Mouse (Mus musculus): ENCODE data around the gene Cwc27.

Cwc27 gene

DNA sequence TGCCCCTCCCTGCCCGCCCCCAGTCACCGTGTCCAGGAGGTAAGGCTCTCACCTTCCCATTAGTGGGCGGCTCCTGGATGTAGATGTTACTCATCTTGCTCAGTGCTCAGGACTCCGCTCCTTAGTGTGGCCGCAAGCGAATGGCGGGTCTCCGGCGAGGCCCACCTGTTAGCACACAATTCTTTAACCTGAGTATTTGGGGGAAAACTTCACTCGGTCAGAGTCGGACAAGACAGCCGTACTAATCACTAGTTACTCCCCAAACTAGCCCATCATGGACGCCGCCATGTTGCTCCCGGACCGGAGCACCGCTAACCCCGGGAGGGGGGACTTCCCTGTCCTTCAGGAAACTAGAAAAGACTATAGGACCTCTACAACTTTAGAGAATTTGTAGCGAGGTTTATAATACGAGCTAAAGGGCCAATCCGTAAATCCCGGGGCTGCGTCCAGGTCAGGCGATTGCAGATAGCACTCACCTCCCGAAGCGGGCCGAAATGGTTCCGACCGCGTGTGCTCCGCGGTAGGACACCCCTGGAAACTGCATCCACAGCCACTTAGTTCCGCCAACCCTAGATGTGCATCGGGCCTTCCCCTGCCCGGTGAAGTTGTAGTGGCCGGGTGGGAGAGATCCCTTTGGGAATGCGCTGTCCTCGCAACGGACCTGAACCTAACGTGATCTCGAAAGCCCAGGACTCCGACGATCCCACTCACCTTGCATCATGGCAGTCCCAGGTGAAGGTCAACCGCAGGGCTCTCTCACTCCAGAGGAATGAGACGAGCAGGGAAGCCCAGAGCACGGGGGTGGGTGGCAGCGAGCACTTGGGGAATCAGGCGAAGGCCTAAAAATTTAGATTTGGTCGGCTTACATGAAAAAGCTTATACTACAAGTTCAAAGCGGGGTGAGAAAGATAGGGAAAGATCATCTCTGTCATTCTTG is at the start of gene Cwc27:
TSS of gene Cwc27 (minus strand) at position 508 of the 937 bp plus-strand sequence.
- peak; percentile 69 for DNase-seq (ENCODE audit: low spot score)

DNA sequence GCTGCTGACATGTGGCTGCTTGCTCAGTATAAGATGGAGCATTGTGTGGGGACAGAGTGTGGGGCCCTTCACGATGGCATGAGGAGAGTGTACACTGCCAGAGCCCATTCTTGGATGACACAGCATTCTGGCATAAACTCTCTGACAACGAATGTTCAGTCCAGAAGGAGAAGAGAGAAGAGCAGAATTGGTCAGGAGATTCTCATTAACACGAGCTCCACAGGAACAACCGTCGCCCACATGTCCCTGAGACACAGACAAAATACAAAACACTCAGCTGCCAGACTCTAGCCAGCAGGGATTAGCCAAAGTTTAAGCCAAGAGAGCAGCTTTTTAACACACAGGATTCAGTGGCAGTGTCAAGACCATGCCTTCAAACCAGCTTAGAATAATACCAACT is 49.8 kb upstream of the Cwc27 start:
- no peak for DNase-seq (ENCODE audit: low spot score)

DNA sequence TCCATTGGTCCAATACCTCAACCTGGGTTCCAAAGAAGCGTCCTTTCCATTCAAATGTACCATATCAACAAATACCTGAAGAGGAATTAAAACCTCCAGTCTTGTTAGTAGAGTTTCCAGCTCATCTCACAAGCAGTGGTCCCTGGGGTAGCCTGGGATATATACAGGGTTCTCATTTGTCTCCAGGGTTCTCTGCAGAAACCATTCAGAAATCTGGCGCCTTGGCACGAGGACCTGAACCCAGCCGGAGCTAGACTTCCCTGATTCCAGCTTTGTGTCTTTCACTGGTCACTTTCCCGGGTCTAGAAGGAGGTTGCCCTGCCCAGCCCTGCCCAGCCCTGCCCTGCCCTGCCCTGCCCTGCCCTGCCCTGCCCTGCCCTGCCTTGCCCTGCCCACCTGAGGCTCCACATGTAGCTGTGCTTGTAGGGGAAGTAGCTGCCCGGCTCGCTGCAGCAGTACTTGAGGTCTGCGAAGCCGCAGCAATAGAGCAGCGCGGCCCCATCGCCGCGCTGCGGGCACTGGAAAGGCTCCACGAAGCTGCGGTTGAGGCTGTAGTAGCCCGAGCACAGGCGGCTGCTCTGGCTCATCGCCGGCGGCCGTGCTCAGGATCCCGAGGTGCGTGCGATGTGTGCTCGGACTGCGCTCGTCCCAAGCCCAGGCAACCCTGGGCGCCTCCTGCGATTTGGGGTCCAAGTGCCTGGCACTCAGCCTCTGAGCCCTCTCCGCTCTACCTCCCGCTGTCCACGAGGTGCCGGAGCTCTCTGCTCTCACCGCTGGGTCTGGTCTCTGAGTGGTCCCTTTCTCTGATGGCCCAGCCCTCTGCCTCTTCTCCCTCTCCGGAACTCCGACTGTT is 46.4 kb upstream of the Cwc27 start, which contains the start of gene Shisal2b:
TSS of gene Shisal2b (minus strand) at position 767 of the 853 bp plus-strand sequence.
- DNase-seq (ENCODE audit: low spot score) = no peak

- DNase-seq (ENCODE audit: low spot score) = no peak
These were observed 36.7 kb upstream of the Cwc27 start for GRCm38 (mm10) chr13:104853645-104854044.

DNA sequence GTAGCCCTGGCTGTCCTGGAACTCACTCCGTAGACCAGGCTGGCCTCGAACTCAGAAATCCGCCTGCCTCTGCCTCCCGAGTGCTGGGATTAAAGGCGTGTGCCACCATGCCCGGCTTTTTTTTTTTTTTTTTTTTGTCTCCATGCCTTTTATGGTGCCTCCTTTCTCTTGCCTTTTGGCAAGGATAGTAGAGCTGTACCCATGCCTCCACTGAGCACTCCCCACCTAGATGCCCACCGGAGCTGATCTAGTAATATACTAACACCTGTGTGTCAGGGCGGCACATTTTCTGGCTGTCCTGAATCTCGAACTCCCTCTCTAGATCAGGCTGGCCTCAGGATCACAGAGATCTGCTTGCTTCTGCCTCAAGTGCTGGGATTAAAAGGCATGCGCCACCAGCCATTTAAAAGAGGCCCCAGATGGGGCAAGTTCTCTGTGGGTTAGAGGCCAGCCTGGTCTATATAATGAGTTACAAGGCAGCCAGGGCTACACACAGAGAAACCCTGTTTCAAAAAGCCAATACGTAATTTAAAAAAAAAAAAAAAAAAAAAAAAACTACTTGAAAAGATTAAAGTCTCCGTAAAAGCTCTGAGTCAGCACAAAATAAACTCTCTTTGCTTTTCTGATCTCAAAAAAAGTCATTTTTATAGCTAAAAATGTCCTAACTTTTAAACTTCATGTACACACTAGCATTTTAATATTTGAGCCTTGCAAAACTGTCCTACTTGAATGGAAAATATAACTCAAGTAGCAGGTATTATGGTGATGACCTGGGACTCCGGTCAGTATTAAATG is 26.6 kb upstream of the Cwc27 start:
- DNase-seq (ENCODE audit: low spot score) = no peak

GRCm38 (mm10) chr13:104841937-104842336 is 25.0 kb upstream of the Cwc27 start:
- no peak for DNase-seq (ENCODE audit: low spot score)

DNA sequence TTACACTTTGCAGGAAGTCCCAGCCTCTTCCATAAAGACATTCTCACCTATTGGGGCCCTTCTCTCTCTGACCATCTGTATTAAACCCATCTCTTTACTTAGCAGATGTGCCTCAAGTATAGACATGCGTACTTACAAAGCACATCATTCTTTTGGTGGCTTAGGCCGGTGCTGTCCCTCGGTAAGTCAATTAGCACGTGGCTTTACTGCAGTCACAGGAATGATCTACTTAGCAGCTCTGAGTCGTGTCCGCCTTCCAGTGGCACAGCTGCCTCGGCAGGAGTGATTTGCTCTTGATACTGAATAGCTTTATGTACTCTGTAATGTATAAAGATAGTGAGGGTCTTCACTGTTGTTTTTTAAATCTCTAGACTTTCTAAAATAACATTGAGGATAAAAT is 20.7 kb upstream of the Cwc27 start:
- DNase-seq (ENCODE audit: low spot score) = no peak

DNA sequence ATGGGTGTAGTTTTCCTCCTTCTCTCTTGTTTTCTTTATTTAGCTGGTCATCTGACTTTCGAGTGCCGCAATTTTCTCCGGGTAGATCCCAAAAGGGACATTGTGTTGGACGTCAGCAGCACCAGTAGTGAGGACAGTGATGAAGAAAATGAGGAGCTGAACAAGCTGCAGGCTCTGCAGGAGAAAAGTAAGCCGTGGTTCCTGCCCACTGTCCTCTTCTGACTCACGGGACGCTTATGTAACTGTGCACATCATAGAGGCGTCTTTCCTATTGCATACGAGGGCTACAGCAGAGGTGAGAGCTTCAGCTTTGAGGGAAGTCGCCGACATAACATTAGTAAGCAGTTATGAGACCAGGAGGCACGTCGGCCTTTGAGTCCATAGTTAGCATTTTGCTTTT is 15.9 kb upstream of the Cwc27 start:
- DNase-seq (ENCODE audit: low spot score) = no peak

GRCm38 (mm10) chr13:104825470-104825869 is 8.5 kb upstream of the Cwc27 start:
- DNase-seq (ENCODE audit: low spot score) = no peak

GRCm38 (mm10) chr13:104822411-104822838 is 5.5 kb upstream of the Cwc27 start:
- DNase-seq (ENCODE audit: low spot score) = no peak

DNA sequence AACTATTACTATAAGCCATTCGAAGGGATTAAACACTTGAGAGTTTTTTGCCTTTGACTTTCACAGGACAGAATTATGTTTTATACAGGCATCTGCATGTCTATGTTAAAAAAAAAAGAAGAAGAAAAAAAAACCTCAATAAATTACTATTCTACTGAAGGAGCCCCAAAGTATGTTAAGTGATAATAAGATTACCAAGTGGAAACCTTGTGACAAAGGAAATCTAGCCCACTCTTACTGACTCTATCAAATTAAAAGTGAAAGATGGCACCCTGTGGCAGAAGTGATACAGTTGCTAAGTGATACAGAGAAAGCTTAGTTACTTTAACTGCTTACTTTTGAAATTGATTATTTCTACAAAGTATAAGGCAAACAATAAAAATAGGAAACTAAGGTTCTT is 5.0 kb upstream of the Cwc27 start:
- no peak for DNase-seq (ENCODE audit: low spot score)

- no peak for DNase-seq (ENCODE audit: low spot score)
These were observed 4.2 kb upstream of the Cwc27 start for GRCm38 (mm10) chr13:104821192-104821591.

GRCm38 (mm10) chr13:104817696-104818095 is 754 bp upstream of the Cwc27 start:
- DNase-seq (ENCODE audit: low spot score) = no peak

- peak; percentile 7 for DNase-seq (ENCODE audit: low spot score)
These were observed 690 bp downstream of the Cwc27 start for GRCm38 (mm10) chr13:104816270-104816634.

DNA sequence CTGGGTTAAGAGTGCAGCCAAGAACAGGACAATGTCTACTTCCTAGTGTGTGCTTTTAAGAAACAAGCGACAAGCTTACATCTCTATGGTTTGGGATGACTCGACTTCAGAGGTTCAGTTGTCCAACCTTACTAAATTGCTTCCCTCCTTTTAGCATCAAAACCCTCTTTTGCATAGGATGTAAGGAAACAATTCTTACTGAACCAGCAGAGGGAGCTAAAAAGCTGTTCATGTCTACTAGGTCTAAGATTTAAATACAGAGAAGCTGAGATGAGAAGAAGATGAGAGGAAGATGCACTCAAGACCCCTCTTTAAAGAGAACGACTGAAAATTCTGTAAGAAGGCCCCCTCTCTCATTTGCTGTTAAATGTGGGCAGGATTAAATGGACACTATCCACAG is 11.3 kb downstream of the Cwc27 start:
- peak; percentile 24 for DNase-seq (ENCODE audit: low spot score)

GRCm38 (mm10) chr13:104799566-104800182 is 17.3 kb downstream of the Cwc27 start:
- no peak for DNase-seq (ENCODE audit: low spot score)

DNA sequence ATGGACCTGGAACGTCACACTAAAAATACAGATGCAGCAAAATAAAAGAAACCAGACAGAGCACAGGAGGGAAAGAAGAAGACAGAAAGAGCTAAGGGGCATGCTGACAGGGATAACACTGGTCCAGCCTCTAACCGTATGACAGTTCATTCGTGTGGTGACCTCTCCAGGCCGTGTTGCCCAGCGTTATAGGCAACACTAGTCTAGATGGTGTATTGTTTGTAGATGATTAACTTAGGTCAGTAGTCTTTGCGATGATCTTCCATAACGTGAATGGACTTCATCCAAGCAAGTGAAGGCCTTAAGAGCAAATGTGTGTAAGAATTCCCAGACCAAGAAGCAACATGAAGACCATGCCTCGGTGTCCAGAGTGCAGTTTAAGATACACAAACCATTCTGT is 17.9 kb downstream of the Cwc27 start:
- DNase-seq (ENCODE audit: low spot score) = no peak

- no peak for DNase-seq (ENCODE audit: low spot score)
These were observed 22.5 kb downstream of the Cwc27 start for GRCm38 (mm10) chr13:104794421-104794820.

DNA sequence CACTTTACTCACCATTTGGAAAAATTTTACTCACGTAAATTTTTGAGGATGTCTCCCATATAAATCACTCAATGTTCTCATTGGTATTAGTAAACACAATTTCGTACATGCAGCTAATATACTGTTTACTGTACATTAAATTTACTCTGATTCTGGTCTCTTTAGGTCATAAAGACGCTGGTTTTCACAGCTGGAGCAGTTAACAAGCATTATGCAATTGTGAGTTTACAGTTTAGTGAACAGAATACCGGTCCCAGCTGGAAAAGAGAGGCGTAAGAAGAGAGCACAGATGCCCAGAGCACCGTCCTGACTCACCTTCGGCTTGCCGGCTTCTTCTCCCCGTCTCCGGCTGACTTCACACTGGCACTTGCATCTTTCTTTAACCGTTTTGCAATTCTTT is 24.8 kb downstream of the Cwc27 start, which contains the start of gene Srek1ip1:
TSS of gene Srek1ip1 (plus strand) at position 301 of the 400 bp plus-strand sequence.
- DNase-seq (ENCODE audit: low spot score) = no peak

GRCm38 (mm10) chr13:104789663-104790062 is 27.3 kb downstream of the Cwc27 start:
- DNase-seq (ENCODE audit: low spot score) = peak; percentile 55

DNA sequence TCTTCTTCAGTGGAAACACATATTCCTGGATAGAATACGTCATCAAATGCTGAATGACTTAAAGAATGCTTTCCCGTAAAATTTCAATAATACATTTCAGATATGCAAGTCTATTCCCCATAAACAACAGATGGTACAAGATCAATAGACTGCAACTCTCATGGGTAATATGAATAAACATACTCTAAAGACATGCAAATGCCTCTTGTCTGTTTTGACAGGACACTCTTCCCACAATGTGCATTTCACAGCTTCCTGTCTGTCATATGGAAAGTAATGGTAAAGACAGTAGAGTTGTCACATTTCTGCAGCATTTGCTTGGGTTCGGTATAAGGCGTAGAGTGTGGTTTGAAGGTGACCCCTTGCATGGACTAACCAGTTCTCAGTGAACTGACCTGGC is 29.7 kb downstream of the Cwc27 start:
- DNase-seq (ENCODE audit: low spot score) = no peak

Data from lung, postnatal 25 days (tissue).